Comparison of ENCODE assay signal across 8 mouse cellular contexts in the genomic region with DNA sequence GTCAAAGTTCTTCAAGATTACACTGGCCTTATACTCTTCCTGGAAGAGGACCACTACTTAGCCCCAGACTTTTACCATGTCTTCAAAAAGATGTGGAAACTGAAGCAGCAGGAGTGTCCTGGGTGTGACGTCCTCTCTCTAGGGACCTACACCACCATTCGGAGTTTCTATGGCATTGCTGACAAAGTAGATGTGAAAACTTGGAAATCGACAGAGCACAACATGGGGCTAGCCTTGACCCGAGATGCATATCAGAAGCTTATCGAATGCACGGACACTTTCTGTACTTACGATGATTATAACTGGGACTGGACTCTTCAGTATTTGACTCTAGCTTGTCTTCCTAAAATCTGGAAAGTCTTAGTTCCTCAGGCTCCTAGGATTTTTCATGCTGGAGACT. TPM values are rescaled to one million over a fixed set of nuclear protein-coding genes. Genes with fewer than 3 reads are reported as not detected.
DNase-seq lines count a peak whose midpoint lies in the region; ATAC-seq and TF ChIP-seq lines count a peak whose summit lies in the region.

No protein-coding gene starts in this region.

- 46% methylated on average over 7 of the region's 7 CpGs for WGBS in heart, adult 2 months
- 81% methylated on average over 7 of the region's 7 CpGs for WGBS in forebrain, embryonic 12.5 days
- 52% methylated on average over 7 of the region's 7 CpGs for WGBS in liver, embryonic 11.5 days

- TF ChIP-seq POLR2A in heart, adult 2 months (IDR thresholded peaks at IDR 0.05; ENCODE audit: insufficient read depth, low read depth, low read length) = no peak

- H3K4me3 ChIP-seq in heart, adult 2 months = peak overlapping the region; percentile 99
- peak overlapping the region; percentile 81 for H3K4me3 ChIP-seq in C2C12 (ENCODE audit: insufficient read depth, poor library complexity, severe bottlenecking)
- peak overlapping the region; percentile 93 for H3K4me3 ChIP-seq in forebrain, embryonic 12.5 days (replicated peaks)
- H3K4me3 ChIP-seq in liver, embryonic 11.5 days (ENCODE audit: low read depth, low read length) = peak overlapping the region; percentile 94

- DNase-seq in heart, adult 2 months = no peak
- no peak for DNase-seq in heart, postnatal 25 days (ENCODE audit: low spot score)
- no peak for DNase-seq in liver, embryonic 11.5 days (ENCODE audit: low spot score)
- DNase-seq in spleen, postnatal 14 days (ENCODE audit: low spot score in 2 of 2) = no peak
- no peak for DNase-seq in urinary bladder, postnatal 4 days (ENCODE audit: low spot score in 2 of 2)
- DNase-seq in c-Kit-positive CD71-positive TER-119-positive erythroid progenitor cells, embryonic 14.5 days (ENCODE audit: low spot score) = no peak

- no peaks in the 10 kb centered on the region for H3K27me3 ChIP-seq in heart, adult 2 months (ENCODE audit: control insufficient read depth, insufficient read depth, low read length)
- no peaks in the 10 kb centered on the region for H3K27me3 ChIP-seq in C2C12 (ENCODE audit: control insufficient read depth, insufficient read depth, insufficient read length)
- no peaks in the 10 kb centered on the region for H3K27me3 ChIP-seq in forebrain, embryonic 12.5 days
- no peaks in the 10 kb centered on the region for H3K27me3 ChIP-seq in liver, embryonic 11.5 days (replicated peaks; ENCODE audit: control insufficient read depth, insufficient read depth, low read length)

- peaks cover 15% of the 10 kb centered on the region for H3K36me3 ChIP-seq in heart, adult 2 months (ENCODE audit: control insufficient read depth, insufficient read depth, low read length)
- H3K36me3 ChIP-seq in C2C12 (ENCODE audit: control insufficient read depth, insufficient read depth) = peaks cover 65% of the 10 kb centered on the region
- H3K36me3 ChIP-seq in forebrain, embryonic 12.5 days (replicated peaks) = peaks cover 37% of the 10 kb centered on the region
- H3K36me3 ChIP-seq in liver, embryonic 11.5 days (ENCODE audit: control insufficient read depth, insufficient read depth, low read length) = peaks cover 20% of the 10 kb centered on the region; the same call in 1 of the 2 replicates

- intact Hi-C loops in heart, adult 2 months (cut with DNase I) = loop anchor here (2.0 to 5.0 kb wide), 2 partner anchors 27 to 42 kb away; partner anchors contain the start of genes Pole2 and Rps29
- intact Hi-C loops in heart, postnatal 25 days (cut with DNase I) = no loop called here

- H3K4me2 ChIP-seq in forebrain, embryonic 12.5 days = peak overlapping the region; percentile 93
- peak overlapping the region; percentile 98 for H3K4me2 ChIP-seq in liver, embryonic 11.5 days

- H3K9ac ChIP-seq in heart, adult 2 months (ENCODE audit: low read depth, low read length) = no peak overlapping the region
- H3K9ac ChIP-seq in forebrain, embryonic 12.5 days = peak overlapping the region; percentile 95
- peak overlapping the region; percentile 91 for H3K9ac ChIP-seq in liver, embryonic 11.5 days (ENCODE audit: low read depth, low read length)

- H3K79me3 ChIP-seq in C2C12 (ENCODE audit: low read depth) = peaks cover 44% of the 10 kb centered on the region

- H3K9me3 ChIP-seq in forebrain, embryonic 12.5 days = no peaks in the 10 kb centered on the region
- H3K9me3 ChIP-seq in liver, embryonic 11.5 days (ENCODE audit: control insufficient read depth, low read length) = no peaks in the 10 kb centered on the region

- no peak overlapping the region; the same call in 1 of the 2 replicates for H3K27ac ChIP-seq in heart, adult 2 months
- H3K27ac ChIP-seq in forebrain, embryonic 12.5 days = no peak overlapping the region
- H3K27ac ChIP-seq in liver, embryonic 11.5 days (ENCODE audit: low read depth, low read length) = peak overlapping the region; percentile 89; the same call in 1 of the 2 replicates

- TF ChIP-seq CTCF in heart, adult 2 months (IDR thresholded peaks at IDR 0.05) = no peak
- no peak for TF ChIP-seq CTCF in C2C12 (IDR thresholded peaks at IDR 0.05; ENCODE audit: control insufficient read depth, insufficient read depth, insufficient read length)

- TF ChIP-seq EP300 in heart, adult 2 months (IDR thresholded peaks at IDR 0.05; ENCODE audit: insufficient read depth, low read depth, low read length) = no peak

- ATAC-seq in forebrain, embryonic 12.5 days (ENCODE audit: low FRiP score) = no peak
- ATAC-seq in liver, embryonic 11.5 days (replicated peaks; ENCODE audit: low FRiP score) = no peak

- H3K79me2 ChIP-seq in heart, adult 2 months (replicated peaks; ENCODE audit: control insufficient read depth, insufficient read depth, low read length) = no peaks in the 10 kb centered on the region
- H3K79me2 ChIP-seq in C2C12 (ENCODE audit: control insufficient read depth, insufficient read depth) = peaks cover 82% of the 10 kb centered on the region

- no peak overlapping the region for H3ac ChIP-seq in C2C12 (ENCODE audit: control insufficient read depth, insufficient read length, low read depth)

- H3K4me1 ChIP-seq in heart, adult 2 months (ENCODE audit: control insufficient read depth, insufficient read depth, low read length) = peaks cover 7% of the 10 kb centered on the region
- peaks cover 23% of the 10 kb centered on the region for H3K4me1 ChIP-seq in forebrain, embryonic 12.5 days
- peaks cover 12% of the 10 kb centered on the region for H3K4me1 ChIP-seq in liver, embryonic 11.5 days (replicated peaks; ENCODE audit: control insufficient read depth, insufficient read depth, low read length)

TF ChIP-seq in C2C12, 6 proteins besides CTCF, POLR2A, EP300 and RAD21:
- TF ChIP-seq MYOD1 (IDR thresholded peaks at IDR 0.05; ENCODE audit: control insufficient read depth, insufficient read length, low read depth) (no peak), USF1 (IDR thresholded peaks at IDR 0.05; ENCODE audit: low read depth) (no peak), MYOG (IDR thresholded peaks at IDR 0.05; ENCODE audit: control insufficient read depth, extremely low read depth, insufficient read length) (no peak), CEBPB (IDR thresholded peaks at IDR 0.05; ENCODE audit: low read depth) (no peak)

RNA-seq across cellular contexts. Expression of gene Mgat2, which starts 1.4 kb away (rescaled TPM):
- total RNA-seq in heart, adult 2 months (2021) = 10 to 100 TPM; 18.9 to 19.2 TPM
- polyA plus RNA-seq in heart, adult 2 months (2012; rRNA removed) = 6.5 and 10.6 TPM in 2 replicates
- total RNA-seq in heart, postnatal 25 days (2021) = 10 to 100 TPM; 19.6 to 20.0 TPM
- 39.6 TPM for polyA plus RNA-seq in C2C12 (2012; fragmentation: generic; extraction: Trizol)
- 45.6 and 46.6 TPM in 2 replicates for polyA plus RNA-seq in forebrain, embryonic 12.5 days (2016; fragmentation: Nextera tagmentation; extraction: Ambion mirVana)
- 44.9 and 50.7 TPM in 2 replicates for polyA plus RNA-seq in liver, embryonic 11.5 days (2014; fragmentation: Nextera tagmentation; extraction: Ambion mirVana)

RNA-seq across cellular contexts. Expression of gene Rpl36al, which starts 1.5 kb away (rescaled TPM):
- total RNA-seq in heart, adult 2 months (2021) = 100 to 1,000 TPM; 196 to 230 TPM
- 91.2 and 92.2 TPM in 2 replicates for polyA plus RNA-seq in heart, adult 2 months (2012; rRNA removed)
- total RNA-seq in heart, postnatal 25 days (2021) = 100 to 1,000 TPM; 224 to 242 TPM
- polyA plus RNA-seq in C2C12 (2012; fragmentation: generic; extraction: Trizol) = 980 TPM
- 480 and 487 TPM in 2 replicates for polyA plus RNA-seq in forebrain, embryonic 12.5 days (2016; fragmentation: Nextera tagmentation; extraction: Ambion mirVana)
- polyA plus RNA-seq in liver, embryonic 11.5 days (2014; fragmentation: Nextera tagmentation; extraction: Ambion mirVana) = 999 and 1,044 TPM in 2 replicates

RNA-seq across cellular contexts. Expression of gene Gm49383, which starts 11.5 kb away (rescaled TPM):
- total RNA-seq in heart, adult 2 months (2021) = 1 to 10 TPM; 2.2 to 3.1 TPM
- 1.00 and 2.1 TPM in 2 replicates for polyA plus RNA-seq in heart, adult 2 months (2012; rRNA removed)
- total RNA-seq in heart, postnatal 25 days (2021) = 1 to 10 TPM; 2.6 to 4.5 TPM
- 15.4 TPM for polyA plus RNA-seq in C2C12 (2012; fragmentation: generic; extraction: Trizol)
- polyA plus RNA-seq in forebrain, embryonic 12.5 days (2016; fragmentation: Nextera tagmentation; extraction: Ambion mirVana) = 38.6 and 41.0 TPM in 2 replicates
- polyA plus RNA-seq in liver, embryonic 11.5 days (2014; fragmentation: Nextera tagmentation; extraction: Ambion mirVana) = 28.6 and 29.8 TPM in 2 replicates

RNA-seq across cellular contexts. Expression of gene Dnaaf2, which starts 12.9 kb away (rescaled TPM):
- total RNA-seq in heart, adult 2 months (2021) = under 1 TPM; 0.50 to 0.80 TPM
- polyA plus RNA-seq in heart, adult 2 months (2012; rRNA removed) = 0.67 and 0.94 TPM in 2 replicates
- under 1 TPM; 0.34 to 0.56 TPM for total RNA-seq in heart, postnatal 25 days (2021)
- polyA plus RNA-seq in C2C12 (2012; fragmentation: generic; extraction: Trizol) = 6.5 TPM
- polyA plus RNA-seq in forebrain, embryonic 12.5 days (2016; fragmentation: Nextera tagmentation; extraction: Ambion mirVana) = 15.0 and 17.4 TPM in 2 replicates
- polyA plus RNA-seq in liver, embryonic 11.5 days (2014; fragmentation: Nextera tagmentation; extraction: Ambion mirVana) = 12.2 and 14.0 TPM in 2 replicates

RNA-seq across cellular contexts. Expression of gene Lrr1, which starts 16.8 kb away (rescaled TPM):
- not detected for total RNA-seq in heart, adult 2 months (2021)
- not detected in 2 replicates for polyA plus RNA-seq in heart, adult 2 months (2012; rRNA removed)
- total RNA-seq in heart, postnatal 25 days (2021) = under 1 TPM in 1 of 2 experiments, not detected in 1; 0.88 TPM
- 30.4 TPM for polyA plus RNA-seq in C2C12 (2012; fragmentation: generic; extraction: Trizol)
- 29.7 and 32.0 TPM in 2 replicates for polyA plus RNA-seq in forebrain, embryonic 12.5 days (2016; fragmentation: Nextera tagmentation; extraction: Ambion mirVana)
- polyA plus RNA-seq in liver, embryonic 11.5 days (2014; fragmentation: Nextera tagmentation; extraction: Ambion mirVana) = 28.5 and 33.5 TPM in 2 replicates
